Mouse (Mus musculus): ENCODE measurements around the gene Kcng4.

Kcng4 gene

GRCm38 (mm10) chr8:119616358-119616757 is 19.1 kb downstream of the Kcng4 start:
- DNase-seq (ENCODE audit: low spot score in 2 of 2) = no peak

GRCm38 (mm10) chr8:119615096-119615495 is 20.4 kb downstream of the Kcng4 start:
- DNase-seq (ENCODE audit: low spot score in 2 of 2) = no peak

DNA sequence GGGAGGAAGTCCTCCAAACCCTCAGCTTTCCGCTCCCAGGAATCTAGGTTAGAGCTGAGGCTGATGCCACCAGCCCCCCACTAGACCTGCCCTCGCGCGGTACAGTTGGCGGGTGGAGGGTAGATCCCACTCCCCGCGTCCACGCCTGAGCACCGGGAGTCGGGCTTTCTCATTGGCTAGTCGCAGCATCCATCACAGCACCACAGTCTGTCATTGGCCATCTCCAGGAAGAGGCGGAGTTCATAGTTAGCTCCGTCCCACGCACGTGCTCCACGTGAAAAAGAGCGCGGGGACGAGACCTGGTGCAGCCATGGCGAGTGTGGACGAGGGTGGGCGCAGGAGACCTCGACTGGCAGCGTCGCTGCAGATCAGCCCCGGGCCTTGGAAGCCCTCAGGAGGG is 23.0 kb downstream of the Kcng4 start, which contains the start of gene Adad2:
Gene Adad2, plus strand, starts transcription at position 277 of the 400 bp plus-strand sequence.
- no peak for DNase-seq (ENCODE audit: low spot score in 2 of 2)

DNA sequence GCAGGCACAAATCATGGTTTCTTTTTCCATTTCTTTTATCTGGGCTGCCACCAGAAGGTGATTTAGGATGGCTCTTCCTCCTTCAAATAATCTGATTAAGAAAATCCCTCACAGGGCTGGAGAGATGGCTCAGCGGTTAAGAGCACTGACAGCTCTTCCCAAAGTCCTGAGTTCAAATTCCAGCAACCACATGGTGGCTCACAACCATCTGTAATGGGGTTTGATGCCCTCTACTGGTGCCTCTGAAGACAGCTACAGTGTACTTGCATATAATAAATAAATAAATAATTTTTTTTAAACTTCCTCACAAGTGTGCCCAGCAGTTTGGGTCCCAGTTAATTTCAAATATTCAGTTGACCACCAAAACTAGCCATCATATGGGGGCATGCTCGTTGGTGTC is 29.3 kb downstream of the Kcng4 start:
- DNase-seq (ENCODE audit: low spot score in 2 of 2) = no peak

DNA sequence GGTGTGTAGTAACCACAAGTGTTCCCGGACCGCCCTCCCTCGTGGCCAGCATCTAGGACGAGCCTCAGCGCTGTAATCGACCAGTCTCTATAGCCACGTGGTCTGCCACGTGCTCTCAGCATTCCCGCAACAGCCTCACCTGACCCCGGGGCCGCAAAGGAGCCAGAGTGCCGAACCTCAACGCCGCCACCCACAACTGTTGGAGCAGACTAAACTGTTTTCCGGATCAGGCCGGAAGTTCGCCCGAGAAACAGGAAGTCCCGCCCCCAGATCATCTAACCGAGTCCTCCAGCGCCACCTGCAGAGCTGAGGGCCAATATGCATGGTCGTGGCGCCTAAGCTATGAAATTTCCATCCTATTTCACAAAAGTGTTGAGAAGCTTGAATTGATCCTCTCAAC is 30.5 kb downstream of the Kcng4 start, which contains the start of gene Taf1c:
Gene Taf1c, minus strand, starts transcription at position 227 of the 400 bp plus-strand sequence.
- DNase-seq (ENCODE audit: low spot score in 2 of 2) = peak; percentile 96

GRCm38 (mm10) chr8:119604398-119604803 is 31.1 kb downstream of the Kcng4 start:
- no peak for DNase-seq (ENCODE audit: low spot score in 2 of 2)

DNA sequence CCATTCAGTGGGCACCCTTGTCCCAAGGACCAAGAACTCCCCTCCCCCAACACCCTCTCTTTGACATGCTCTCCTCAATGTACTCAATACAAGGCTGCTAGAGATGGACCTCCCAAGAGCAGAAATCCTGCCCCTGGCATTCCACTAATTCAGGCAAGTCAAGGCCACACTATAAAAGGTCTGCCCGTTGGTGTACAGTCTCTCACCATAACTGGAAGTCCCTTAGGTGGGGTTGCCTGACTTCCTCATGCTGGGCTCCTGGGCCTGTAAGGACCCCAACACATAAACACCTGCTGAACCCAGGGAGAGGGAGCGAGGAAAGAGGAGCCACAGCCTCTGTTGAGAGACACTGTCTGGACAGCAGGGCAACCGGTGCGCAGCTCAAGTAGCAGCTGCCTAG is 31.7 kb downstream of the Kcng4 start:
- DNase-seq (ENCODE audit: low spot score in 2 of 2) = no peak

DNA sequence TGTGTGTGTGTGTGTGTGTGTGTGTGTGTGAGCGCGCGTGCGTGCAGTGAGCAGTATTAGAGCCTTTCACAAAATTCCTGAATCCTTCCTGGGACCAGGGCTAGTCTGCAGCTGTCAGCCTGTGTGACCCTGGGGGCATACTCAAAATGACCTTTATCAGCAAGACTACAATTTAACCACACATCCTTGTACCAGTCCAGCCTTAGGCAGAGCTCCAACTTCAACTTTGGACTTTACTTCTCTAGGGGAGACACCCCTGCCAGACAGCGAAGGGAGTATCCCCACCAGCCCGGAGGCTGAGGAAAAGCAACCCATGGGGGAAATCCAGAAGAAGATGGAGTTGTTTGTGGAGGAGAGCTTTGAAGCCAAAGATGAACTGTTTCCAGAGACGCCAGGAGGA is 44.0 kb downstream of the Kcng4 start:
- no peak for DNase-seq (ENCODE audit: low spot score in 2 of 2)

DNA sequence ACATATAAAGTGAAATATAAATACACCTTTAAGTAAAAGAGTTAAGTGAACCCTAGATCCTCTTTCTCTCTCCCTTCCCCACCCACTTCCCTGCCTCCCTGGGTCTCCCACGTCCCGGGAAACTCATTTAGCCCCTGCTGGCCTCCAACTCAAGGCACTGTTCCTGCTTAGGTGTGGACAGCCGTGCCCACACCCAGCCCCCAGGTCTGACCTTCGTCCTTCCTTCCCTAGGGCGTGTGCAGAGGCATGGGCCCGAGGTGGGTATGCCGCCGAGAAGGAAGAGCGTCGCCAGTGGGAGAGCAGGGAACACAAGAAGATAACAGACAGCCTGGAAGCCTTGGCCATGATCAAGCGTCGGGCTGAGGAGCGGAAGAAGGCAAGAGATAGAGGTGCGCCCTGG is 45.1 kb downstream of the Kcng4 start:
- no peak for DNase-seq (ENCODE audit: low spot score in 2 of 2)

- no peak for DNase-seq (ENCODE audit: low spot score in 2 of 2)
These were observed 46.6 kb downstream of the Kcng4 start for GRCm38 (mm10) chr8:119588844-119589243.

GRCm38 (mm10) chr8:119588321-119588720 is 47.2 kb downstream of the Kcng4 start:
- no peak for DNase-seq (ENCODE audit: low spot score in 2 of 2)

DNA sequence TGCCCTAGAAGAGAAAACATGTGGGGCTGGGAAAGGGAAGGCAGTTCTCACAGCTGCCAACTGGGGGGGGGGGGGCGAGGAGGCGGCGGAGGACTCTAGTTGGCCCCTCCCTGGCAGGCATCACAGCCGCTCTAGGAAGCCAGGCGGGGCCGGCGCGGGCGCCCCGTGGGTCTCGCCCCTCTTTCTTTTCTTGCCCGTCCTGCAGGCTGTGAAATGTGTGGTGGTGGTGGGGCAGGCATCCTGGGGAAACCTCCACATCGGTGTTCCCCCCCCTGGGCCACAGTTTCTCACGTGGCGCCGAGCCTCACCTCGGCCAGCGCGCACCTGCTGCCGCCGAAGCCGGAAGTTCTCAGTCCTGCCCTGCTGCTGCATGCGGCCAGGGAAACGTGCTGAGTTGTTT is 49.6 kb downstream of the Kcng4 start:
- no peak for DNase-seq (ENCODE audit: low spot score in 2 of 2)

DNA sequence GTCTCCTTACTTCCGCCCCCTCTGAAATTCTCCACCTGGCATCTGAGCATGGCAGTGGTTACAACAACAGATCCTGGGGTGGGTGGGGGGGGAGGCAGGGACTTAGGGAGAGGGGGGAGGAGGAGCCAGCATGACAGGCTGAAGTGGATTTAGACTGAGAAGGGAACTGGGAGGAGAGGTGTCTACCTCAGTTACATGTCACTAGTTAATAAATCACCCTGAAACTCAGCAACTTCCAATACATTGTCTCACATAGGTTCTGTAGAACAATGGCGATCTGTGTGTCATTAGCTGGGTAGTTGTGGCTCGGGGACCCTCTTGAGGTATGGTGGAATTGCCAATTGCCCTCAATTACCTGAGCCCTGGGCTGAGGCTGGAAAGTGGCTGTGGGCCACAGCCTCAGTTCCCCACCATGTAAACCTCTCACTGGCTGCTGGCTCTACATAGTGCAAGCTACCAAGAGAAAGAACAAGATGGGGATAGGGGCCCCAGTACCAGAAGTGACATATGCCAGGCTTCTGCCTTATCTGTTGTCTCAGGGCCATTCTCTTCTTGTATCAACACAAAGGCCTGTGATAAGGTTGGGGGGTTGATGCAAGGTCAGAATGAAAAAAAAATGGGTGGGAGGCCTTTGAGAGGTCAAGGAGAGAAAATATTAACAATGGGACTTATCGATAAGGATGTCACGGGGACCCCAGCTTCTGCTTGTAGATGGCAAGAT is 54.9 kb downstream of the Kcng4 start:
- DNase-seq (ENCODE audit: low spot score in 2 of 2) = no peak

GRCm38 (mm10) chr8:119579096-119579495 is 56.4 kb downstream of the Kcng4 start:
- no peak for DNase-seq (ENCODE audit: low spot score in 2 of 2)

DNA sequence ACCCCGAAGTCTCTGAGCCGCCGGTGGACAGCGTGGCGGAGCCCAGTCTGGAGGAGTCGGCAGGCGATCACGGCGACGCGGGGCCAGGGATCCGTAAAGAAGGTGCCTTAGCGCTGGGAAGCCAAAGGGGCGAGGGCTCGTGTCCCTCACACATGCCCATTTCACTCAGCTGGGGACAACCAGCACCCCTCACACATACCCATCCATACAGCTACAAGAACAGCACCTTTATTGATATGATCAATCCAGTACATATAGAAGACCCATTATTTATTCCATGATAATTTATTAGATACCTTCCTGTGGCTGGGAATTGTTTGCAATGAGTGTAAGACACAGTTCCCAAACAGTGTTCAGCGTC is 60.1 kb downstream of the Kcng4 start:
- no peak for DNase-seq (ENCODE audit: low spot score in 2 of 2)

DNA sequence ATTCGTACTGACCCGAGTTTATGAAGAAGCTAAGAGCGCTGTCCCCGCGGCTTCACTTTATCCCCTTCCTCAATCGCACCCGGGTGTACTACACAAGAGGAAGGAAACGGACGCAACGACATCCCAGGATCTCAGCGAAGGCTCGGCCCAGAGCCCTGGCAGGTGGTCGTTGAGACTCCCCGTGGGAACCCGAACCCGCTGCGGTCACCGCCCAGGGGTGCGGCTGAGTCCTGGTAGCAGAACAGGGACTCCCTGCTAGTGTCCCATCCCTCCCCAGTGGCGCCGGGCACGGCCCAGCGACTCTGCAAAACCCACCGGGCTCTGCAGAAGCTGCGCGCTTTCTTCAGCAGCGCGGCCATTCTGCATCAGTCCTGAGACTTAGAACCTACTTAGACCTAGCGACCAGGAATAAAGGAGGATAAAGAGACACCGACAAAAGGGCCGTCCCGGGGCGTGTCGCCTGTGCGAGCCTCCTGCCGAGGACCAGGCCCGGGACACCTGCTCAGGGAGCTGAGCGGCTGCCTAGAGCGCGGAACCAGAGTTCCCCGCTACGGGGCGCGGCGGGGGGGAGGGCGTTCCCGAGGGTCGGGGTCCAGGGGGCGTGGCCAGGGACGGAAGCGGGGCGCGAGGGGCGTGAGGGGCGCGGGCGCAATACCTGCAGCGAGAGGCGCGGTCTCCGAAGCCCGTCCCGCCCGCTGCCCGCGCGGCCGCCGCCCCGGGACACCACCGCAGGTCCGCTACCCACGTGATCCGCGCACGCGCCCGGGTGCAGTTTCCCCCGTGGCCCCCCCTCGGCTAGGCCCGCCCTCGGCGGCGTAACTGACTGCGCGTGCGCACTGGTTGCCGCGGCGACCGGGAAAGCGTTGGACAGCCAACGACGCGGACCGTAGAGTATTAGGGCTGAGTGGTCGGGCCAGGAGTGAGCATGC is 60.8 kb downstream of the Kcng4 start, which contains the start of the genes Hsdl1 and Dnaaf1:
Gene Hsdl1, minus strand, starts transcription at position 747 of the 929 bp plus-strand sequence.
Gene Dnaaf1, plus strand, starts transcription at position 799 of the 929 bp plus-strand sequence.
- DNase-seq (ENCODE audit: low spot score in 2 of 2) = peak; percentile 96
